Mouse (Mus musculus) adrenal gland, postnatal 25 days (tissue): Measurements from ENCODE around the gene Gprc6a. TPM values are rescaled to one million over a fixed set of nuclear protein-coding genes. Genes with fewer than 3 reads are reported as not detected.

Source experiments
- DNase-seq: peaks from one replicate; pipeline ENCODE4 v3.0.0; 2021; ENCODE audit warnings: mixed read lengths
- long read RNA-seq: library from polyadenylated mRNA; stranded (forward); transcript quantifications from one replicate; pipeline ENCODE4 v2.0.0, GENCODE M21; 2021
- total RNA-seq: library from RNA; stranded (reverse); gene quantifications from 2 replicates; pipeline ENCODE4 v1.2.3, GENCODE M21; 2021

The Gprc6a gene
- not detected in 2 replicates for total RNA-seq
- long read RNA-seq, result 0 reads

- no peak for DNase-seq
Observed at GRCm38 (mm10) chr10:51631411-51632136, at the start of gene Gprc6a. Gene Gprc6a (minus strand): TSS chr10:51631461.

- DNase-seq, result no peak
Observed at GRCm38 (mm10) chr10:51678251-51678639, 47.0 kb upstream of the Gprc6a start.

GRCm38 (mm10) chr10:51677548-51678250 lies 46.4 kb upstream of the Gprc6a start, which contains the start of gene Rfx6:
Gene Rfx6 (plus strand): TSS chr10:51677756.
- no peak for DNase-seq

- no peak for DNase-seq
Observed at GRCm38 (mm10) chr10:51672082-51672779, 41.0 kb upstream of the Gprc6a start.

- no peak for DNase-seq
Observed at GRCm38 (mm10) chr10:51671583-51671982, 40.3 kb upstream of the Gprc6a start.

GRCm38 (mm10) chr10:51669334-51669733 lies 38.1 kb upstream of the Gprc6a start:
- no peak for DNase-seq

GRCm38 (mm10) chr10:51657324-51657723 lies 26.1 kb upstream of the Gprc6a start:
- no peak for DNase-seq

GRCm38 (mm10) chr10:51649506-51650221 lies 18.4 kb upstream of the Gprc6a start:
- DNase-seq, result no peak

- no peak for DNase-seq
Observed at GRCm38 (mm10) chr10:51621193-51621592, 10.1 kb downstream of the Gprc6a start.

- no peak for DNase-seq
Observed at GRCm38 (mm10) chr10:51620126-51620525, 11.1 kb downstream of the Gprc6a start.

GRCm38 (mm10) chr10:51618538-51618937 lies 12.7 kb downstream of the Gprc6a start:
- no peak for DNase-seq

GRCm38 (mm10) chr10:51614826-51615590 lies 16.3 kb downstream of the Gprc6a start:
- no peak for DNase-seq

- no peak for DNase-seq
Observed at GRCm38 (mm10) chr10:51613421-51613820, 17.8 kb downstream of the Gprc6a start.

- DNase-seq, result no peak
Observed at GRCm38 (mm10) chr10:51611969-51612682, 19.1 kb downstream of the Gprc6a start.

GRCm38 (mm10) chr10:51609741-51610425 lies 21.4 kb downstream of the Gprc6a start:
- DNase-seq, result no peak

- no peak for DNase-seq
Observed at GRCm38 (mm10) chr10:51596928-51597635, 34.2 kb downstream of the Gprc6a start.

GRCm38 (mm10) chr10:51595001-51595931 lies 36.0 kb downstream of the Gprc6a start:
- no peak for DNase-seq

- DNase-seq, result no peak
Observed at GRCm38 (mm10) chr10:51591574-51591973, 39.7 kb downstream of the Gprc6a start.
